Mouse (Mus musculus) adipose tissue, adult 10 weeks (tissue): Measurements from ENCODE around the gene Slc12a4. TPM values are rescaled to one million over a fixed set of nuclear protein-coding genes. Genes with fewer than 3 reads are reported as not detected.

Source experiments
- polyA plus RNA-seq: library from polyadenylated mRNA; stranded (reverse); fragments of 350-450 nt; fragmentation: Illumina TruSeq; extraction: RNeasy Lipid Tissue Mini Kit (QIAGEN cat#74804); gene quantifications from one replicate; pipeline ENCODE4 v1.2.3, GENCODE M21; 2014; ENCODE audit warnings: low read depth, low replicate concordance

Gene Slc12a4
- 22.0 TPM for polyA plus RNA-seq

DNA sequence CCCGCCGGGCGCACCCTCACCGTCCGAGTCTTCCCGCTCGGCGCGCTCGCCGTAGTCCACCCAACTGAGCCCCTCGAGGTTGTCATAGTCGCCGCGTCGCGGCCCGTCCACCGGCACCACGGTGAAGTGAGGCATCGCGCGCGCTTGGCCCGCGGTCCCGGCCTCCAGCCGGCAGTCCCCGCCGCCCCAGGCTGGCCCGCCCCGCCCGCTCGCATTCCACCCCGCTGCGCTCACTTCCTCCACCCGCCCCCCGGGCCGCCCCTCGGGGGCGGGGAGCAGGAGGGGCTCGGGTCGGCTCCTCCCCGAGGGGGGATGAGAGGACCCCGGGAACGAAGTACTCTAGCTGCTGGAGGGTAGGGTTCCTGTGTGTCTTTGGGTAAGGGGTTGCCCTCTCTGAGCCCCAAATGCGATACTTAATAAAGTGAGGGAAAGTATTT lies at the start of gene Slc12a4:
Gene Slc12a4, minus strand, starts transcription at position 193 of the 437 bp plus-strand sequence.

DNA sequence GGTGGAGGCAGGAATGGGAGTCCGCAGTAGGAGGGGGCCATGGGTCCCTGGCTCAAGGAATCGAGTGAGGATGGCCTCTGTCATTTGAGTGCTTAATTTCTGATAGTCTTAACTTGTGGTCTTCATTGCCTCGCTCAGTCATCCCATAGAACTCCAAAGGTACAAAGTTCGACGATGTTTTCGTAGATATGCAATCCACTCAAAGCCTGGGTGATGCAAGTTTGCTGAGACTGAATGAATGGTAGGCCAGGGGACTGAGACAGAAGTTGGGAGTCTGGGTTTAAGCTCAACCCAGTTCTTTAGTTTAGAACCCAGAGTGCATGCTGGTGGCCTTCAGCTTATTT lies 45.7 kb upstream of the Slc12a4 start, which contains the start of gene Ddx28:
Gene Ddx28, minus strand, starts transcription at position 240 of the 344 bp plus-strand sequence.

DNA sequence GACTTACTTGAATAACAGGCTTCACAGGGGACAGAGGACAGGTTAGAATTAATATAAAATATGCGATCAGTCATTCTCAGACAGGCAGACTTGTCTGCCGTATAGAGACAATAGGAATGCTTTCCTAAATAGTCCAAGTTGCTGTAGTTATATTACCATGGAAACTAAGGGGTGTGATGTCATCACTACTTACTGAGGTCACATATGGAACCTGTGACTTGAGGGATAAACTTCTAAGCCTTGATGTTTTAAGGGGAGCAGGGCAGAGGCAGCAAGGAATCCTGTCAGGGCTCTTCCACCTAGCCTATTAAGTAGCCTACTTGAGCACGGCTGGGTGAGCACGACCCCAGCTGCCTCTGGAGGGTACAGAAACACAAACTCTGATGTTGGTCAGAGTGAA lies 40.0 kb upstream of the Slc12a4 start, which contains the start of gene Dpep2nb:
Gene Dpep2nb, minus strand, starts transcription at position 101 of the 400 bp plus-strand sequence.

DNA sequence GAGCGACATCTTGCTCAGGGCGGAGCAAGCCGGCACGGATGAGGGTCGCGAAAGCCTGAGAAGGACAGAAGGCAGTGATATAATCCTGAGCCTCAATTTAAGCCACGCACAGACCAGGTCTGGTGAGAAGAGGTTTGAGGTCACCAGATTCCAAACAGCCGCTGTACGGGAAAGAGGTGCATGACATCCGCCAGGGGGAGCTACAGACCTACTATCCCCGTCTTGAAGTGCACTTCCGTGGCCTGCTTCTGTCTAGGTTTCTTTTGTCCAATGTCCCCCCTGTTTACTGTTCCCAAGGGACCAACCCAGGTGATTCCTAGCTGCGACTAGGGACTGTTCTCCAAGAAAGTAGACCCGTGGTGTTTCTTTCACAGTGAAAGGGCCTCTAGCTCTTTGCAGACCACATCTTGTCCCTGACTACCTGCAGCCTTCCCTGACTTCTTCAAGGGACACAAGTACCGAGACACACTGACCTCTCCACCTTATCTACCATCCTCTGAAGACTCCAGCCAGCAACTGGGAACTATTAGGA lies 25.0 kb upstream of the Slc12a4 start, which contains the start of gene Dus2:
Gene Dus2, plus strand, starts transcription at position 482 of the 532 bp plus-strand sequence.

DNA sequence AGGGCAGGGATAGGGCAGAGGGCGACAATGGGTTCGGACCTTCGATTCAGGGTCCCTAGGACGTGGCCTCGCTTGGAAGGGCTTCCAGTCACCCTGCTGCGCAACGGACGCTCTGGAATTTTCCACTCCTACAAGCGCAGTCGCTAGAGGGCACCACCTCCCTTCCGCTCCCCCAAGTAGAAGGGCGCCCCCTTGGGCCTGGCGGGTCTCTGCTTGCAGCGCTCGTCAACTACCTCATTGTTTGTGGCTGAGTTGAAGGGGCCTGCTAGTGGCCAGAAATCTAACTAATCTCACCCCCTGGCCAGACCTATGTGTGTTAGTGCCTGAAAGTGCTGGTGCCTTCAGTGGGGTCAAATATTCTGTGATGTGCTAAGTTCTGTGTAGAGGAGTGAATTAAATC lies 13.4 kb upstream of the Slc12a4 start, which contains the start of gene Dpep3:
Gene Dpep3, minus strand, starts transcription at position 105 of the 400 bp plus-strand sequence.

DNA sequence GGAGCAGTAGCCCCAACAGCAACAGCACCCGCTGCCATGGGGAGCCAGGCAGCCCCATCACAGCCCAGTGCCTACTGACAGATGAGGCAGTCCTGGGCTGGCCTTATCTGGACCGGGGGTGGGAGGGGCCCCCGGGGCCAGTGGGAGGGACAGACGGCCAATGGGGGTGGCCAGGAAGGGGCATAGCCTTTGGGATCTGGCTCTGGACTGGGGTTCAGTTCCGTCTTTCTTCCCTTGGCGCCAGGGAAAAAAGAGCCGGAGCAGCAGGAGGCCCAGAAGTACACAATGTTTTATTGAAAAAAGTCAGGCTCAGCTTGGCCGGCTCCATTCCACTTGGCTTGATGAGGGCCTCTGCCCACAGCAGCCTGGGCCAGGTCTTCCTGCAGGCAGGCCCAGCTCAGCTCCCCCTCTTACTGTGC lies 22.6 kb downstream of the Slc12a4 start, which contains the start of gene Lcat:
Gene Lcat, minus strand, starts transcription at position 62 of the 419 bp plus-strand sequence.

DNA sequence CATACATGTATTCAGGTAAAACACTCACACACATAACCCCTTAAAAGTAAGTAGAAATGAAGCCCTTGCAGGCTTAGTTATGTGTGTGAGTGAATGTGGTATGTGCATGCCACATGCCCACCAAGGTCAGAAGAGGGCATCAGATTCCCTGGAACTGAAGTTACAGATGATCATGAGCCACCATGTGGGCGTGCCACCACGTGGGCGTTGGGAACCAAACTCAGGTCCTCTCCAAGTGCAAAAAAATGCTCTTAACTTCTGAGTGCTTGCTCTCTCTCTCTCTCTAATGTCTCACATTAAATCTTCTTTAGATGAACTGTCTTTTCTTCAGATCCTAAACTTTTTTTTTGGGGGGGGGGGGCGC lies 27.6 kb downstream of the Slc12a4 start, which contains the start of gene Psmb10:
Gene Psmb10, minus strand, starts transcription at position 139 of the 364 bp plus-strand sequence.

DNA sequence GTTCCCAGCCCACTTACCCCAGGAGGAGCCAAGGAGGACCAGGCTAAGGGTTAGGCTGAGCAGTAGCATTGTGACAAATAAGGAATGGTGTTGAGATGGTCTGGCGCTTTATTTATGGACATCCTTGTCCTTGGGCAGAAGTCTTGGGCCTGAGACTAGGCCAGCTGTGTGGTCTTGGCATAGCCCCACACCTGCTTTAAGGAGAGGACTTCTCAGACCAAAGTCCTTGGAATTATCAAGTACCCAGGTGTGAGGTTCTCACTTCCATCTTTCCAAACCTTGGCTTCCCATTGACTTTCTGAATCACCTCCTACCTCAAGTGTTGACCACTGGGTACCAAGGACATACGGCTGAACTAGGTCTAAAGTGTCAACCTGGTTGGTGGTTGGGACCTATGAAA lies 32.1 kb downstream of the Slc12a4 start, which contains the start of gene Ctrl:
Gene Ctrl, minus strand, starts transcription at position 101 of the 400 bp plus-strand sequence.

DNA sequence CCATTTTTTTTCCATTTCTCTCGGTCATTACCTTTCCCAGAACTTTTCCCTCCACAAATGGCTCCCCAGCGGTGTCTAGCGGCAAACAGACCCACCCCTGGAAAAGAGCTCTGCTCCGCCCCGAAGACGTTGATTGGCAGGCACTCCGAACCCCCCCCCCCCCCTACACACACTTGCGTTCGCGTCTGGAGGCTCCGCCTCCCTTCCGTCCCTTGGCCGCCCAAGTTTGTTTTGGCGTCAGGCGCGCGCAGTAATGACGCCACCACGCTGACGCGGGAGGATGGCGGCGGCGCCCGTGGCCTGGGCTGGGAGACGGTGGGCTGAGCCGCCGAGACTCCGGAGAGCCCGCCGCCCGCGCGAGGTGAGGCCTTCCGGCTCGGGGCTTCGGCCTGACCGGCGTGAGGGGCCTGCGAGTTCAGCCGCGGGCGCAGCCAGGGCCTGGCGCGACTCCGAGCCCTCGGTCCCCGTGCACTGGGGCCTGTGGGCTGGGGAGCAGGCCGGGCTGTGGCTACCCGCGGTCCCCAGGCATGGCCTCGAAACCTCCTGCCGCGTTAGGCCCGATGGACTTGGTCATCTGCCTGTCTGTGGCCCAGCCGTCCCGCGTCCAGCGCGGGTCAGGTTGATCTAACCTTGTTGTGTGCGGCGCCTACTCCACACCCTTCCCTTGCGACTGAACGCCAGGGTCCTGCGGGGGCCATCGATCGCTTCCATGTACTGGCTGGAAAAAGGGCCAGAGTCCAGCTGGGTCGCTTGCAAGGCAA lies 65.5 kb downstream of the Slc12a4 start, which contains the start of gene Pskh1:
Gene Pskh1, plus strand, starts transcription at position 262 of the 761 bp plus-strand sequence.

Other genes with a start within 250 kb of the Slc12a4 start
- 10.8 TPM for gene Gfod2, start 207.4 kb downstream of the Slc12a4 start, polyA plus RNA-seq
- 15.9 TPM for gene Ranbp10, start 138.7 kb downstream of the Slc12a4 start, polyA plus RNA-seq
- gene Tsnaxip1, start 138.4 kb downstream of the Slc12a4 start, polyA plus RNA-seq, result 5.6 TPM
- gene Cenpt, start 112.8 kb downstream of the Slc12a4 start, polyA plus RNA-seq, result 12.0 TPM
- 24.7 TPM for gene Thap11, start 111.0 kb downstream of the Slc12a4 start, polyA plus RNA-seq
- 71.3 TPM for gene Nutf2, start 105.5 kb downstream of the Slc12a4 start, polyA plus RNA-seq
- 30.9 TPM for gene Edc4, start 85.2 kb downstream of the Slc12a4 start, polyA plus RNA-seq
- gene Nrn1l, start 72.5 kb downstream of the Slc12a4 start, polyA plus RNA-seq, result not detected
- 26.0 TPM for gene Pskh1, start 65.7 kb downstream of the Slc12a4 start, polyA plus RNA-seq
- 1.3 TPM for gene Ctrl, start 32.2 kb downstream of the Slc12a4 start, polyA plus RNA-seq
- gene Psmb10, start 27.7 kb downstream of the Slc12a4 start, polyA plus RNA-seq, result 39.5 TPM
- gene Lcat, start 22.7 kb downstream of the Slc12a4 start, polyA plus RNA-seq, result 1.5 TPM
- 5.3 TPM for gene Dpep3, start 13.3 kb upstream of the Slc12a4 start, polyA plus RNA-seq
- gene Dus2, start 25.2 kb upstream of the Slc12a4 start, polyA plus RNA-seq, result 15.9 TPM
- not detected for gene Dpep2nb, start 39.9 kb upstream of the Slc12a4 start, polyA plus RNA-seq
- gene Ddx28, start 45.8 kb upstream of the Slc12a4 start, polyA plus RNA-seq, result 8.5 TPM
- gene Nfatc3, start 92.7 kb upstream of the Slc12a4 start, polyA plus RNA-seq, result 19.4 TPM
- gene Esrp2, start 170.9 kb upstream of the Slc12a4 start, polyA plus RNA-seq, result 76.6 TPM
- 25.5 TPM for gene Pla2g15, start 184.3 kb upstream of the Slc12a4 start, polyA plus RNA-seq
- gene Slc7a6, start 202.8 kb upstream of the Slc12a4 start, polyA plus RNA-seq, result 12.6 TPM
- 30.5 TPM for gene Slc7a6os, start 244.8 kb upstream of the Slc12a4 start, polyA plus RNA-seq
- gene Prmt7, start 244.8 kb upstream of the Slc12a4 start, polyA plus RNA-seq, result 19.5 TPM